Mouse (Mus musculus): ENCODE measurements at regions not wholly inside any gene's neighbourhood (a gene's known extent, or its start where the extent isn't known, plus 50 kb on each side); places are given as distances from the start of the nearest gene placed in this dataset.

DNA sequence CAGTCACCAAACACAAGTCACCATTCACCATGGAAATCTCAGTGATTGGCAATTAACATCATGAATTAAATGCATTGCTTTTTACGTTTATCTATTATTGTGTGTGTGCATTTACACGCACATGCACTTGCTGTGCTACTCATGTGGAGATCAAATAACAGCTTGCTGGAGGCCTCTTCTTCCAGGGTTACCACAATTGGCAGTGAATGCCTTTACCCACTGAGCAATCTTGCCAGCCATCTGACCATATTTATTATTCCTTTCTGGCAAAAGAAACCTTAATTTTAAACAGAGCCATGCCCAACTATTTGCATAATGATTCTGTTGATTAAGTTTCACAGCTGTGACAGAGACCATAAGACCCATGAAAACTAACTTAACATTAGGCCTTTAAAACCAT lies 494.5 kb upstream of the 4930412O13Rik start:
- H3K4me1 ChIP-seq (replicated peaks): 0 out of 2 replicates have a peak, but pooled peaks cover 3% of the 10 kb centered on the region
- H3K27me3 ChIP-seq: no peaks in the 10 kb centered on the region
- 50% methylated on average over 2 of the region's 2 CpGs for WGBS
- H3K36me3 ChIP-seq: no peaks in the 10 kb centered on the region
- no peak overlapping the region for H3K4me2 ChIP-seq
- H3K9ac ChIP-seq: no peak overlapping the region
- no peak for ATAC-seq (ENCODE audit: low read depth)
- no peak overlapping the region for H3K27ac ChIP-seq (replicated peaks)
- H3K4me3 ChIP-seq: no peak overlapping the region
- H3K9me3 ChIP-seq: no peaks in the 10 kb centered on the region

DNA sequence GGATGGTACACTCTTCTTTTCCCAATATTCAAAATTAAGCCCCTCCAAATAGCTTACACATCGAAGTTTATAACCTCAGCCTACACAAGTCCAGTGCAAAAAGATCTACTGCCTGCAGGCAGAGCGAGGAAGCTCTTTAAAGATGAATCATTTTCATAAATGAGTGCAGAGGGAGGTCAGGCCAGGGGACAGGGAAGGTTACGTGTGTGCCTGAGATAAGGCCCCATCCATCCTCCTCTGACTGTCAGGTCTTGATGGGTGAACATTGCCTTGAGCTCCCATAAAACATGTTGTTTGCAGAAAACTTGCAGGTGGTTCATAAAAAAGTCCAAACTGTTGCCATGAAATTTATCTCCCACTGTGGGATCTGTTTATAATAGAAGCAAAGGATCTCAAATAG lies 493.0 kb upstream of the 4930412O13Rik start:
- Histone ChIP-seq H3K9ac (no peak overlapping the region), H3K4me1 (replicated peaks) (0 out of 2 replicates have a peak, but pooled peaks cover 3% of the 10 kb centered on the region), H3K27ac (replicated peaks) (no peak overlapping the region), H3K36me3 (no peaks in the 10 kb centered on the region), H3K4me2 (no peak overlapping the region), H3K4me3 (no peak overlapping the region), H3K27me3 (no peaks in the 10 kb centered on the region), H3K9me3 (no peaks in the 10 kb centered on the region)
- 67% methylated on average over 3 of the region's 3 CpGs for WGBS
- ATAC-seq (ENCODE audit: low read depth): no peak

DNA sequence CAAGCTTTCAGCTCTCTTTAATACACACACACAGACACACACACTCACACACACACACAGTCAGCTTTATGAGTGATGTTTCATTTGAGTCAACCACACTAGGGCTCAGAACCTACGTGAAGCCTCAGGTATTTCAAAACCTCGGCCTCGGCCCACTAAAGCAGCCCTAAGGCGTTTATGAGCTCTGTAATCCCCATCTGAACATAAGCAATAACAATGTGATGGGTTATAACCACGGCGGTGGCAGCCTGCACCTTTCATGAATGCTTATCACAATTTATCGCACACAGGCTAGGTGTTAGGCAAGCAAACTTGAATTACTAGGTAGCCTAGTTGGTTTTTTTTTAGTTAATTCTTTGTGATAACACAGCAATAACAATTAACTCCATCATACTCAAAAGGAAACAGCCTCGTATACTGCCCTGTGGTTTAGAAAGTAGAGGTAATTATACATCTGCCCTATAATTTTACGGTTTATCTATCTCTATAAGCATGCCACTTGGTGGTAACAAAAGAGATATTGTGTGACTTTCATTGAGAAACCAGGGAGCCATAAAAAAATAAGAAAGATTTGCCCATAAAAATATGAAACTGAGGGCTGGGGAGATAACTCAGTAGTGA lies 485.6 kb upstream of the 4930412O13Rik start:
- H3K27ac ChIP-seq (replicated peaks): no peak overlapping the region
- no peaks in the 10 kb centered on the region for H3K36me3 ChIP-seq
- no peaks in the 10 kb centered on the region for H3K4me1 ChIP-seq (replicated peaks)
- no peak overlapping the region for H3K4me3 ChIP-seq
- ATAC-seq (ENCODE audit: low read depth): no peak
- H3K27me3 ChIP-seq: no peaks in the 10 kb centered on the region
- 73% methylated on average over 9 of the region's 9 CpGs for whole genome bisulfite sequencing
- H3K9ac ChIP-seq: no peak overlapping the region
- H3K4me2 ChIP-seq: no peak overlapping the region
- no peaks in the 10 kb centered on the region for H3K9me3 ChIP-seq

DNA sequence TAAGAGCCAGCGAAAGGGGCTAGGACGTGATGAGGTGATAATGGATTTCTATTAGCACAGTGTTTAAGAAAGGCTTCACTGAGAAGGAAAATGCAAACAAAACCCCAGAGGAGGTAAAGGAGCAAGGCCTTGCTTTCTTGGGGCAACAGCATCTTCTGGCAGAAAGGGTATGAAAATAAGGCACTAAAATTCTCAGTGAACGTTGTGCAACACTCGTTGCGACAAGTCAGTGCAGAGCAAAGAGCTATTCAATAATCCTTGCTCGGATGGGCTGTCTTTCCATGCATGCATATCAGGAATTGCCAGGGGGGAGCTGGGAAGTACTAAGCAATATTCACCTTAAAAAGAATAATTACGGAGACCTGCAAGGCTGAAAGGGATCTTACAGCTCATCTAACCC lies 479.6 kb upstream of the 4930412O13Rik start:
- Histone ChIP-seq H3K4me1 (replicated peaks) (no peaks in the 10 kb centered on the region), H3K27me3 (no peaks in the 10 kb centered on the region), H3K36me3 (no peaks in the 10 kb centered on the region), H3K27ac (replicated peaks) (no peak overlapping the region), H3K4me2 (no peak overlapping the region), H3K4me3 (no peak overlapping the region), H3K9me3 (no peaks in the 10 kb centered on the region), H3K9ac (no peak overlapping the region)
- WGBS: 91% methylated on average over 7 of the region's 7 CpGs
- ATAC-seq (ENCODE audit: low read depth): no peak

DNA sequence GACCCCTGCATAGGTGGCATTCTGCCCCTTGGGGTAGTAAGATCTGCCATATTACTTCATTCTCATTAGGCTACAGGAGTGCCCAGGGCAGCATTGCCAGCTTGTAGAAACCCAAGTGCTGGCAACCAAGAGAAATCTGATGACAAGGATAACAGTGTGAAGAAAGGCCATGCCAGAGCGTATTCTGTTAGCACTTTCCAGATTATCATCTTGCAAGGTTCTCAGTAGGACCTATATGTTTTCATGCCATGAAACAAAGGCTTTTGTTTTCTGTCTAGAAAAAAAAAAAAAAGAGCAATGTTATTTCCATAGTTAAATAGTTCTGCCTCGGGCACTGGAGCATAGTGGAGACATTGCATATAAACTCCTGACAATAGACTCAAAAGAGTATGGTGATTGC lies 478.8 kb upstream of the 4930412O13Rik start:
- Histone ChIP-seq H3K4me3 (no peak overlapping the region), H3K9me3 (no peaks in the 10 kb centered on the region), H3K36me3 (no peaks in the 10 kb centered on the region), H3K27ac (replicated peaks) (no peak overlapping the region), H3K9ac (no peak overlapping the region), H3K4me1 (replicated peaks) (no peaks in the 10 kb centered on the region), H3K27me3 (no peaks in the 10 kb centered on the region), H3K4me2 (no peak overlapping the region)
- WGBS: 65% methylated on average over 2 of the region's 2 CpGs
- no peak for ATAC-seq (ENCODE audit: low read depth)

DNA sequence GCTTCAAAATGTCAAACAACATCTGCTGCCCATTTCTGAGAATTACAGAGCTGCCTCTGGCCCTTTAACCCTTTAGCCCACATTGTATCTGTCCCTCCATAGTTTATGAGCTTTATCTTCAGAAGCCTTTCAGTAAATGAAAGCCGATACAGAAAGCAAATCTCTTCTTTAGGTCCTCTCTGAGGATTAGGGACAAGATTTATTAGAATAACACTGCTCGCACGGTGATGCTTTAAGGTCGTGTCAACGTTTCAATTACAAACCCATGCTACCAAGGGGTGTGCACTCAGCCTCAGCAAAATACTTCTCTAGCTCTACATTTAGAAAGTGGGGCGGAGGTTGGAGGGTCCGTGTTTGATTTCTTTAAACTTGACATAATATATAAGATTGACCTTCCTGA lies 472.0 kb upstream of the 4930412O13Rik start:
- no peak overlapping the region for H3K9ac ChIP-seq
- H3K4me3 ChIP-seq: no peak overlapping the region
- no peaks in the 10 kb centered on the region for H3K9me3 ChIP-seq
- no peak overlapping the region for H3K27ac ChIP-seq (replicated peaks)
- no peaks in the 10 kb centered on the region for H3K4me1 ChIP-seq (replicated peaks)
- 63% methylated on average over 7 of the region's 7 CpGs for WGBS
- H3K4me2 ChIP-seq: no peak overlapping the region
- H3K36me3 ChIP-seq: no peaks in the 10 kb centered on the region
- no peak for ATAC-seq (ENCODE audit: low read depth)
- H3K27me3 ChIP-seq: no peaks in the 10 kb centered on the region

DNA sequence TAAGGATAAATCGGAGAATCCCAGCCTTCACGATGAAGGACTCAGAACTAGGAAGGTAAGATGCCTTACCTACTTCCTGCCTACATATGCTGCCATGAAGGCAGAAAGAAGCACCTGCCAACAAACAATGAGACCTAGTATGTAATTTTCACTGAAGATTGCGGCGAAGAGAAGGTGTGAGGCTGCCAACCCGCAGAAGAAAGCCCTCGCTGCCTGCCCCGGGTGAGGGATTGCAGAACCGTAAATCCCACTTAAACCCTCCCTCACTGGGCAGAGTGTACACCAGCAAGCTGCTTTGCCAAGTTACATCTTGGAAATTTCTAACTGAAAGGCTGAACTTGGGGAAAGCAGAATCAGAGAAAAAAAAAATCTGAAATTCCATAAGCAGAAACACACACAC lies 458.4 kb upstream of the 4930412O13Rik start:
- H3K9me3 ChIP-seq: no peaks in the 10 kb centered on the region
- 75% methylated on average over 8 of the region's 8 CpGs for WGBS
- ATAC-seq (ENCODE audit: low read depth): no peak

DNA sequence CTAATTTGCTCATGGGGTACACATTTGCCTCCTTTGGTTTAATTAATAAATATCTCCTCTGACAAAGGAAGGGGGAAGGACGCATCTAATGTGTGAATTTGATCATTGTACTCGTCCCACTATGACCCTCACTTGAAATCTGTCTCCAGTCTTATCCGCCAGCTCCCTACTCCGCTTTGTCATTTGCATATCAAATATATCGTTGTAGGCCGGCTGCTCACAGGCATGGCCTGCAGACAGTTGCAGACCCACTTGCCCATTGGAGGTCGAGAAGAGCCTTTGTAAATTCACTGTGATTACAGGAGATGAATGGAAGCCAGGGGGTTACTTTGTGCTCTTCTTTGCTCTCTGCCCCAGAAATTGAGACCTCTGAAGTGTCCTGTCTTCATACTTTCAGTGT lies 457.5 kb upstream of the 4930412O13Rik start:
- no peak overlapping the region for H3K9ac ChIP-seq
- no peaks in the 10 kb centered on the region for H3K27me3 ChIP-seq
- no peaks in the 10 kb centered on the region for H3K9me3 ChIP-seq
- no peak overlapping the region for H3K27ac ChIP-seq (replicated peaks)
- no peak overlapping the region for H3K4me3 ChIP-seq
- no peak overlapping the region for H3K4me2 ChIP-seq
- no peaks in the 10 kb centered on the region for H3K36me3 ChIP-seq
- ATAC-seq (ENCODE audit: low read depth): no peak
- H3K4me1 ChIP-seq (replicated peaks): 0 out of 2 replicates have a peak, but pooled peaks cover 3% of the 10 kb centered on the region
- WGBS: 22% methylated on average over 7 of the region's 7 CpGs

More for the DNA sequence above, 458.4 kb upstream of the 4930412O13Rik start:
- H3K4me3 ChIP-seq: no peak overlapping the region
- H3K36me3 ChIP-seq: no peaks in the 10 kb centered on the region
- no peaks in the 10 kb centered on the region for H3K27me3 ChIP-seq
- H3K4me1 ChIP-seq (replicated peaks): 0 out of 2 replicates have a peak, but pooled peaks cover 3% of the 10 kb centered on the region
- H3K27ac ChIP-seq (replicated peaks): no peak overlapping the region
- H3K4me2 ChIP-seq: no peak overlapping the region
- H3K9ac ChIP-seq: no peak overlapping the region

DNA sequence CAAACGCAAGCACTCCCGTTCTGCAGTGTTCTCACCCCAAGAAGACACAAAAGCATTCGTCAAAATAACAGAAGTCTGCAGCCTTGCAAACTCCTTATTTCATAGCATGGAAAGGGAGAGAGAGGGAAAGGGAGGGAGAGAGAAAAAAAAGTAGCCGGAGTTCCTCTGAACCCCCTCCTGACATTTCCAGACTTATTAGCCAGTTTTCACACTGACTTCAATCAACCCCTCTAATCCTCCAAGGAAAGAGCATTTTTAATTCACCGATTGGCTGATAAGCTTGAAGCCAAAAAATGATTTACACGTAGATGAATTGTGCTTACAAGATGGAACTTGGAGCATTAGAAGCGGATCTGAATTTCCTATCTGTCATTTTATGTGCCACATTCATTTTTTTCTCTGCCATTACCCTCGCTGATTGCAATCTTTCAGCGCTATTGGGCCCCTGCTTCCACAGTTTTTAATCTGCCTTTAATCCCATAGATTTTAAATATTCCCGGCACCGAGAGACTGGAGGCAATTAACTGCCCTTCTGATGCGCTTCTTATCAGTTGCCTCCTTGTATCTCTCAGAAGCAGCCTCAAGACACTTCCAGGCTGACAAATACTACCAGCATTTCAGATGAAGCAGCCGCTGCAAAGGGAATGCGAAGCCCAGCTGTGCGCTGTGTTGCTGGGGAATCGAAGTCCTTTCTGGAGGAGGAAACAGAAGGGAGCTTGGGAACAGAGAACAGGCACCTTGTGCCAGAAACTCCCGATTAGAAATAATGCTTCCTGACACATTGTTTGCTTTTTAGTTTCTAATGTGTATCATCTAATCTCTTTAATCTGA lies 447.7 kb upstream of the 4930412O13Rik start:
- WGBS: 42% methylated on average over 17 of the region's 17 CpGs
- no peaks in the 10 kb centered on the region for H3K9me3 ChIP-seq
- 0 out of 2 replicates have a peak, but pooled peaks cover 9% of the 10 kb centered on the region for H3K4me1 ChIP-seq (replicated peaks)
- H3K4me2 ChIP-seq: no peak overlapping the region
- H3K4me3 ChIP-seq: no peak overlapping the region
- no peak overlapping the region for H3K27ac ChIP-seq (replicated peaks)
- H3K27me3 ChIP-seq: no peaks in the 10 kb centered on the region
- H3K9ac ChIP-seq: no peak overlapping the region
- no peaks in the 10 kb centered on the region for H3K36me3 ChIP-seq
- no peak for ATAC-seq (ENCODE audit: low read depth)

DNA sequence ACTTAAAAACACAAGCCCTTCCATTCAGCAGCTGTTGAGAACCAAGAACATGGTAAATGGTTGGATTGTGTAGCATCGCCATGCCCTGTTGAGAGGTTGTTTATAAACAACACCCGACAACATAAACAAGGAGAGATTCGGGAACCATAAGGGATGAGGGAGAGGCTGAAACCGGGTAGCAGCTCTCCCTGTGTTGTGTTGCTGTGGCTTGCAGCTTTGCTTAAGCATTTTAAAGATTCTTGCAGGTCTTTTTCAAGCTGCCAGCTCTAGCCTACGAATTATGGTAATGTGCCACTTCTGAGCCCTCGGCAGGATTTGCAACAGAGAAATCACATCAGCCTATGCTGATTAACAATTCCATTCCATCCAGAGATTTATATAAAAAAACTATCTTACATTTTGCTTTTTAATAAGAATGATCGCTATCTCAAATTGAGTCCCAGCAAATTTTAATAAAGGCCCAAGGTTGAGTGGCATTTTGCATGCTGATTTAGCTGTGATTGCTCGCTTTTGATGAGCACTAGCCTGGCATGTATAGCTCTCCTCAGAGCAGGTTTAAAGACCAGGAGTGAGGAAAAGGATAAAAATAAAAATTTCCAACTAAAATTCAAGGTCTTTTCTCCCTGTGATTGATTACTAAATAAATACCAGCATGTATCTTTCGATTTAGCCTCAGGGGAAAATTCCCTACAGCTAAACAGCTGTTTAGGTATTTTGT lies 445.7 kb upstream of the 4930412O13Rik start:
- Histone ChIP-seq H3K27me3 (no peaks in the 10 kb centered on the region), H3K4me3 (no peak overlapping the region), H3K27ac (replicated peaks) (no peak overlapping the region), H3K36me3 (no peaks in the 10 kb centered on the region), H3K9me3 (no peaks in the 10 kb centered on the region), H3K4me1 (replicated peaks) (0 out of 2 replicates have a peak, but pooled peaks cover 9% of the 10 kb centered on the region), H3K4me2 (no peak overlapping the region), H3K9ac (no peak overlapping the region)
- WGBS: 55% methylated on average over 9 of the region's 9 CpGs
- ATAC-seq (ENCODE audit: low read depth): 0 out of 2 replicates have a peak, but pooled peaks have one; percentile 23

DNA sequence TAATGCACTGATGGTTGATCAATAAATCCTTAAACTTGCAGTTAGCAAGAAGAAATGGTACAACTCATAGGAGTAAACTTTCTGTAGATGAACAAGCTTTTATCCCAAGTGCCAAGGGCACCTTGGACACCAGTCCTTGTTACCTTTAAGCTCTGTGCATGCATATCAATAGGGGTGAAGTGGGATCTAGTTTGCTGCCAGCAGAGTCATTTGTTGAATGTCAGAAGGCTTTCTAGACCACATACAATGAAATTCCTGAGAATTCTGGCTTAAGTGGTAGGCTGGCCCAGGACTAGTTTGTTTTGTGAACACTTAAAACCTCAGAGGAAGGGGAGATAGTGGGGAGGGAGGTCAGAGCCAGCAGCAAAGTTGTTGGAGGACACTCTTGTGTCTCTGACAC lies 437.9 kb upstream of the 4930412O13Rik start:
- Histone ChIP-seq H3K9ac (no peak overlapping the region), H3K4me2 (no peak overlapping the region), H3K9me3 (no peaks in the 10 kb centered on the region), H3K36me3 (no peaks in the 10 kb centered on the region), H3K4me3 (no peak overlapping the region), H3K27me3 (no peaks in the 10 kb centered on the region), H3K27ac (replicated peaks) (no peak overlapping the region), H3K4me1 (replicated peaks) (no peaks in the 10 kb centered on the region)
- ATAC-seq (ENCODE audit: low read depth): no peak

DNA sequence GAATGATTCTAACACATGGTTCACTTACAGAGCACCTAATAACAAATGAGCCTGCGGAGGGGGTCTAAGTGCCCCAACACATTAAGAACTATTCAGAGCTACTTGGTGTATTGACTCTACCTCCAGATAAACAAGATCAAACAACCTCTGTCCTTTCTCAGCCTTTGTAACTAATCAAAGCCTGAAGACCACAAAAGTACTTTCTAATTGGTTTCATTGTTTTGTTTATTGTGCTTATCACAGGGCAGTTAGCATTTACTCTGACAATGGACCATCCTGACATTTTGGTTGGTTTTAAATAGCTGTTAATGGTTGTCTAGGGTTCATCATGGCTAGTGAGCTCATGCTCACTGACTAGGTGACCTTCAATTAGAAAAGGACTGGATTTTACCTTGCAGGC lies 435.2 kb upstream of the 4930412O13Rik start:
- Histone ChIP-seq H3K36me3 (no peaks in the 10 kb centered on the region), H3K27ac (replicated peaks) (no peak overlapping the region), H3K4me3 (no peak overlapping the region), H3K4me2 (no peak overlapping the region), H3K9ac (no peak overlapping the region), H3K27me3 (no peaks in the 10 kb centered on the region), H3K4me1 (replicated peaks) (no peaks in the 10 kb centered on the region), H3K9me3 (no peaks in the 10 kb centered on the region)
- no peak for ATAC-seq (ENCODE audit: low read depth)
- 35% methylated on average over 1 of the region's 1 CpGs for WGBS

All from neural tube, embryonic 13.5 days (tissue).